Mouse (Mus musculus) lung, embryonic 16.5 days (tissue): ENCODE results near the gene Prdx6. TPM values are rescaled to one million over a fixed set of nuclear protein-coding genes. Genes with fewer than 3 reads are reported as not detected.

ENCODE experiments used
- ATAC-seq: fragments of 200-750 bp; cut with Nextera tagmentation; 2 replicates; pipeline ENCODE4 v1.8.0; 2017; ENCODE audit warnings: low read depth, mild to moderate bottlenecking, moderate library complexity
- H3K27ac ChIP-seq: fragments of 300-500 bp; sonication (generic); 2 replicates; pipeline ENCODE4 v1.5.1; 2014; ENCODE audit warnings: mild to moderate bottlenecking, control low read depth, low read length
- H3K27me3 ChIP-seq: fragments of 300-500 bp; sonication (generic); 2 replicates; pipeline ENCODE4 v1.6.1; 2014; ENCODE audit warnings: low read depth, low read length, mixed read lengths; ENCODE audit not compliant: control insufficient read depth, insufficient read depth
- H3K36me3 ChIP-seq: fragments of 300-500 bp; sonication (generic); 2 replicates; pipeline ENCODE4 v1.6.1; 2014; ENCODE audit warnings: low read length; ENCODE audit not compliant: control insufficient read depth, insufficient read depth
- H3K4me1 ChIP-seq: fragments of 300-500 bp; sonication (generic); replicated peaks from 2 replicates; pipeline ENCODE4 v1.6.1; 2014; ENCODE audit warnings: low read length, mixed read lengths; ENCODE audit not compliant: control insufficient read depth, insufficient read depth
- H3K4me2 ChIP-seq: fragments of 300-500 bp; sonication (generic); 2 replicates; pipeline ENCODE4 v1.6.1; 2014; ENCODE audit warnings: low read depth, low read length, control low read depth
- H3K4me3 ChIP-seq: fragments of 300-500 bp; sonication (generic); 2 replicates; pipeline ENCODE4 v1.5.1; 2014; ENCODE audit warnings: mild to moderate bottlenecking, low read length, control low read depth
- H3K9ac ChIP-seq: fragments of 300-500 bp; sonication (generic); 2 replicates; pipeline ENCODE4 v1.6.1; 2014; ENCODE audit warnings: low read length, control low read depth
- H3K9me3 ChIP-seq: fragments of 300-500 bp; sonication (generic); 2 replicates; pipeline ENCODE4 v1.6.1; 2016; ENCODE audit warnings: low read length; ENCODE audit not compliant: control insufficient read depth
- WGBS: fragments of 180-500 bp; shearing (Covaris S2); extraction: QIAGEN DNeasy Blood & Tissue Kit; methylation state at CpG from one replicate; pipeline ENCODE4 v1.1.7; 2014; 5-methylcytosine and 5-hydroxymethylcytosine counted together
- polyA plus RNA-seq: library from polyadenylated mRNA; unstranded; fragments of >200 nt; fragmentation: Nextera tagmentation; extraction: Ambion mirVana; gene quantifications from 2 replicates; pipeline ENCODE4 v1.2.1, GENCODE M21; 2015

The Prdx6 gene
- polyA plus RNA-seq, 1 experiment from 2014 or later: 458 TPM

DNA sequence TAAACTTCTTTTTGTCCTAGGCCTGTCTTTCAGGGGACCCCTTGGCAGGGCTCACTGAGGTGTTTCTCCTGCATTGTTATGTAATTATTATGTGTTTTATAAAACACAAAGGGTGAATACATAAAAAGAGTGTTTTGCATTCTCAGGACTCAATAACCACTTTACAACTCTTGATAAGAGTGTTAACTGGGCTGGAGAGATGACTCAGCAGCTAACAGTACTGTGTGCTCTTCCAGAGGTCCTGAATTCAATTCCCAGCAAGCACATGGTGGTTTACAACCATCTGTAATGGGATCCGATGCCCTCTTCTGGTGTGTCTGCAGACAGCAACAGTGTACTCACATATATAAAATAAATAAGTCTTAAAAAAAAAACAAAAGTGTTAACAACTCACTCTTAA lies 3.3 kb upstream of the Prdx6 start:
- Histone ChIP-seq H3K4me2 (no peak overlapping the region), H3K27ac (no peak overlapping the region), H3K27me3 (no peaks in the 10 kb centered on the region), H3K9me3 (no peaks in the 10 kb centered on the region), H3K9ac (no peak overlapping the region), H3K4me1 (peaks cover 4% of the 10 kb centered on the region; the same call in 1 of the 2 replicates), H3K36me3 (no peaks in the 10 kb centered on the region), H3K4me3 (no peak overlapping the region)
- WGBS: 80% methylated on average over 1 of the region's 1 CpGs
- ATAC-seq: no peak

- H3K27me3 ChIP-seq: no peaks in the 10 kb centered on the region
- peaks cover 18% of the 10 kb centered on the region for H3K4me1 ChIP-seq
- H3K9ac ChIP-seq: no peak overlapping the region
- no peaks in the 10 kb centered on the region for H3K9me3 ChIP-seq
- WGBS: 75% methylated on average over 3 of the region's 3 CpGs
- no peak for ATAC-seq
- H3K4me2 ChIP-seq: no peak overlapping the region
- H3K36me3 ChIP-seq: no peaks in the 10 kb centered on the region
- H3K4me3 ChIP-seq: no peak overlapping the region
- no peak overlapping the region for H3K27ac ChIP-seq
These were observed 1.9 kb upstream of the Prdx6 start for GRCm38 (mm10) chr1:161252901-161253300.

- WGBS: 81% methylated on average over 9 of the region's 9 CpGs
- Histone ChIP-seq H3K4me2 (no peak overlapping the region), H3K4me3 (no peak overlapping the region), H3K4me1 (peaks cover 21% of the 10 kb centered on the region), H3K36me3 (no peaks in the 10 kb centered on the region), H3K9ac (no peak overlapping the region), H3K9me3 (no peaks in the 10 kb centered on the region), H3K27me3 (no peaks in the 10 kb centered on the region), H3K27ac (no peak overlapping the region)
- no peak for ATAC-seq
These were observed 1.3 kb upstream of the Prdx6 start for GRCm38 (mm10) chr1:161252365-161252764.

DNA sequence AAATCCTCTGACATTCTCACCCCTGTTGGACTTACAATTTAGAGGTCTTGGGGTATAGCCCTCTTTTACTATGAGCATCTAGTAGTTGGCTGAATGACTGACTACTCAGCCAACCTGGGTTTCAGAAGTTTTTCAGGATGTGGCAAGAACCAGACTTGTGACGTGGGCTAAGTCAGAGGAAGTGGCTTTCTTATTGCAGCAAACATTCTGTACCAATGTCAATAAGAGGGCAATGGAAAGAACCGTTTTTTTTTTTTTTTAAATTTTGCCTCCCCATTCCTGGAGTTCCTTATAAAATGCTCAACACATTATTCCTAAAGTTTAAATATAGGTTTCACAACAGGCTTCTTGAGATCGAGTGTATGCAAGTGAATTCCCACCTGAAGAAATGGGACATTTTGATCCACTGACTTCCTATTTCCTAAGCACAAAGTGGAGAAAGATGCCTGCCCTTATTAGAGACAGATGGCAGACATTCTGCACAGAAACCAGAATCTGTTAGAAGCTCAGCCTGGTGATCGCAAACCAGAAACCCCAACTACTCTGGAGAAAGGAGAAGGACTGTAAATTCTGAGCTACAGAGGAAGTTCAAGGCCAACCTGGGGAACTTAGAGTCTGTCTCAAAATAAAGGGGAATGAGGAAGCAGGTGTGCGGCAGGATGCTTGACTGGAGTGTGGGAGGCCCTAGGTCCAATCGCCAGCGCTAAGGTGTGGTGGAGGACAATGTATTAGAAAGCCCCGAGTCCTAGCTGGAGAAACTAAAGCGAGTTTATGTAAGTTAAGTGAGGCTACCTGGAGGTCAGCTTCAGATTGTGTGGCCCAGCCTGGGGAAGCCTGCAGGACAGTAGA lies 622 bp upstream of the Prdx6 start:
- Histone ChIP-seq H3K4me1 (peaks cover 21% of the 10 kb centered on the region), H3K4me3 (peak overlapping the region; percentile 86), H3K9ac (no peak overlapping the region), H3K27me3 (no peaks in the 10 kb centered on the region), H3K36me3 (peaks cover 2% of the 10 kb centered on the region; the same call in 1 of the 2 replicates), H3K27ac (no peak overlapping the region), H3K4me2 (peak overlapping the region; percentile 75), H3K9me3 (no peaks in the 10 kb centered on the region)
- 58% methylated on average over 9 of the region's 9 CpGs for WGBS
- ATAC-seq: peak; percentile 24

GRCm38 (mm10) chr1:161250031-161250603 lies 902 bp downstream of the Prdx6 start:
- H3K27ac ChIP-seq: peak overlapping the region; percentile 79
- peaks cover 5% of the 10 kb centered on the region; the same call in 1 of the 2 replicates for H3K36me3 ChIP-seq
- H3K4me3 ChIP-seq: peak overlapping the region; percentile 86
- no peaks in the 10 kb centered on the region for H3K27me3 ChIP-seq
- peak; percentile 43 for ATAC-seq
- no peaks in the 10 kb centered on the region for H3K9me3 ChIP-seq
- under 1% methylated on average over 15 of the region's 15 CpGs for WGBS
- peaks cover 21% of the 10 kb centered on the region for H3K4me1 ChIP-seq
- peak overlapping the region; percentile 95 for H3K9ac ChIP-seq
- peak overlapping the region; percentile 75 for H3K4me2 ChIP-seq

DNA sequence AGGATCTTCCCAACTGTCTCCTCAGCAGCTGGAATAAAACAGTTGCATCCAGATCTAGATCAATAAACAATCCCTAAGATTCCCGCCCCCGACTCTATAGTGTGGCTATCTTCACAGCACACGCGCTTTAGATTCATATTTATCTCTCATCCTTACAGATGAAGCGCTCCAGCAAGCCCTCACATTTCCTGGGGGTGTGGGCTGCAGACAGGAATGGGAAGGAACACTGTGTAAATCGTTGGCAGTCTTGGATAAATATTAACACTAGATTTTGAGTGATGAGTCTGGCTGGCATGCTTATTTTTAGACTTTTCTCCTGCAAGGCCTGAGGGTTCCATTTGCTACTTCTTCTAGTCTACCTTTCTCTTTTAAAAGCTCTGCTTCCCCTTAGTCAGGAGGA lies 1.6 kb downstream of the Prdx6 start:
- Histone ChIP-seq H3K9me3 (no peaks in the 10 kb centered on the region), H3K4me3 (peak overlapping the region; percentile 86), H3K4me2 (peak overlapping the region; percentile 75), H3K9ac (peak overlapping the region; percentile 95), H3K36me3 (peaks cover 5% of the 10 kb centered on the region; the same call in 1 of the 2 replicates), H3K27me3 (no peaks in the 10 kb centered on the region), H3K4me1 (peaks cover 21% of the 10 kb centered on the region), H3K27ac (peak overlapping the region; percentile 79)
- ATAC-seq: peak; percentile 36
- 6% methylated on average over 6 of the region's 6 CpGs for WGBS

DNA sequence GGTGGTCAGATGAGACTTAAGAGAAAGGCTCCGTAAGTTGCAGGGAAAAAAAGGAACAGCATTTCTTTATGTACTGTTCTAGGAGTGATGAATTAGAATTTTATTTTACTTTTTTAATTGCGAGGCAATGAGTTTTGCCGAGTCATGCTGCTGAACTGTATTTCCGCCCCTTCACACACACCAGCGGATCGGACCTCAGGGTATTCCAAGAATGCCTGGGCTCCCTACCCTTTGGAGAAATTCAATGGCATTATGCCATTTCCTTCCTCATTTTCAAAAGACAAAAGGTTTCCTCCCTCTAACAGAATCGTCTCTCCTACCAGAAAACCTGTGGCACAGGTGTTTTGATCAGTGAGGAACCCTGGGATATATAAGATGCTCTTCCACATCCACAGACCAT lies 2.3 kb downstream of the Prdx6 start:
- H3K27ac ChIP-seq: 0 out of 2 replicates have a peak overlapping the region, but pooled peaks have one; percentile 34
- ATAC-seq: no peak
- peak overlapping the region; percentile 36; the same call in 1 of the 2 replicates for H3K9ac ChIP-seq
- no peaks in the 10 kb centered on the region for H3K9me3 ChIP-seq
- no peaks in the 10 kb centered on the region for H3K27me3 ChIP-seq
- peak overlapping the region; percentile 75 for H3K4me2 ChIP-seq
- WGBS: 33% methylated on average over 7 of the region's 7 CpGs
- H3K36me3 ChIP-seq: peaks cover 12% of the 10 kb centered on the region
- H3K4me1 ChIP-seq: peaks cover 21% of the 10 kb centered on the region
- peak overlapping the region; percentile 86 for H3K4me3 ChIP-seq

DNA sequence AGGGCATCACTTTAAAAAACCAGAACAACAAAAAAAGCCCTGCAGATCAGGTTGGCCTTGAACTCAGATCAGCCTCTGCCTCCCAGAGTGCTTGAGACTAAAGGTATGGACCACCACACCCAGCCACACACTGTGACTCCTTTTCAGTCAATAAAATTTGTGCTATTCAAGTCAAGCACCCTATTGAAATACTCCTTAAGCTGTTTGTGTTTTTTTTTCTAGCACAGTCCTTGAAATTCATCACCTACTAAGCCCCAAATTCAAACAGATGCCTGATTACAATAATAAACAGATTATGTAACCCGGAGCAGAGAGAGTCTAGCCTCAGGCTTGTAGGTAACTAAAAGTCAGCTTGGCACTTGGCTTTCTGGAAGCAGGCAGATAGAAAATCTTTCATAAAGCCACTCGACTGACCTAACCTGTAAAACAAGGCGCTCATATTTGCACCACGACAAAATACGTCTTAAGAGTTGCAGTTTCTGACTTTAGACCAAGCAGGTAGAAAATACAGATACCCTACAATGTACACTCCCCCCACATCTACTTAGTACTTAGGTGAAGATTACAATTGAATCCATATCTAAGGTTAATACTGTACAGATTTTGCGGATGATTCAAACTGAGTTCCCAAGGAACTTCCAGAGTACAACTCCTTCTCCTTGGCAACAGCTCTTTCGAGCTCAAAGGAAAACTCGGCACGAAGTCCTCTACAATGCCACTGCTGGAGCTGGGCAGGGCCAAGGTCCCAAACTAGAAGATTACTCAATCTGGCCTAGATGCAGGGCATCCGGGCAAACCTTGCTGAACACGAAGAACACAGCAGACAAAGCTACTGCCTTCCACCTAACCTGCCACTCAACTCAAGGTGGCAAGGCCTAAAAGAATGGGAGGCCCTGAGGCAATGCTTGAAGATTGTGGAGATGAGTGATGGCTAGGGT lies 3.1 kb downstream of the Prdx6 start:
- no peak for ATAC-seq
- peaks cover 21% of the 10 kb centered on the region for H3K4me1 ChIP-seq
- peak overlapping the region; percentile 75 for H3K4me2 ChIP-seq
- no peak overlapping the region for H3K27ac ChIP-seq
- H3K4me3 ChIP-seq: no peak overlapping the region; the same call in 1 of the 2 replicates
- H3K9me3 ChIP-seq: no peaks in the 10 kb centered on the region
- no peak overlapping the region for H3K9ac ChIP-seq
- H3K36me3 ChIP-seq: peaks cover 19% of the 10 kb centered on the region
- no peaks in the 10 kb centered on the region for H3K27me3 ChIP-seq
- WGBS: 53% methylated on average over 11 of the region's 11 CpGs
